8 mouse cellular contexts compared by ENCODE assay signal in genomic region chr11:23068201-23068600, GRCm38 (mm10).
A peak's percentile ranks its signal among the peaks of the same experiment; 100 is the strongest.
DNase-seq lines count a peak whose midpoint lies in the region; ATAC-seq and TF ChIP-seq lines count a peak whose summit lies in the region.

No protein-coding gene starts in this region.

- no peak for ATAC-seq in CD4-positive, CD25-positive, alpha-beta regulatory T cell, adult 4 months
- ATAC-seq in lung, embryonic 16.5 days (ENCODE audit: low read depth), result no peak

- WGBS in lung, embryonic 16.5 days, result 3% methylated on average over 10 of the region's 10 CpGs
- 11% methylated on average over 10 of the region's 10 CpGs for WGBS in limb, embryonic 10.5 days
- 7% methylated on average over 10 of the region's 10 CpGs for WGBS in small intestine, adult 2 months

- peak; percentile 2 for DNase-seq in CD4-positive, CD25-positive, alpha-beta regulatory T cell, adult 2 months (ENCODE audit: low read depth, low spot score)
- DNase-seq in lung, postnatal 36 days, result no peak
- DNase-seq in limb, embryonic 10.5 days (ENCODE audit: low spot score), result peak; percentile 31
- no peak for DNase-seq in spleen, postnatal 10 days (ENCODE audit: low spot score in 2 of 2)
- no peak for DNase-seq in spleen, adult 12 weeks (ENCODE audit: low spot score)

- H3K9me3 ChIP-seq in lung, embryonic 16.5 days (ENCODE audit: control insufficient read depth, low read length), result no peaks in the 10 kb centered on the region
- H3K9me3 ChIP-seq in limb, embryonic 10.5 days (replicated peaks), result no peaks in the 10 kb centered on the region

- H3K4me3 ChIP-seq in lung, embryonic 16.5 days (ENCODE audit: low read length), result peak overlapping the region; percentile 80
- H3K4me3 ChIP-seq in limb, embryonic 10.5 days, result peak overlapping the region; percentile 76
- H3K4me3 ChIP-seq in small intestine, adult 2 months (ENCODE audit: low read depth, low read length), result peak overlapping the region; percentile 67

- H3K4me1 ChIP-seq in lung, embryonic 16.5 days (replicated peaks; ENCODE audit: control insufficient read depth, insufficient read depth, low read length), result peaks cover 7% of the 10 kb centered on the region; the same call in 1 of the 2 replicates
- H3K4me1 ChIP-seq in limb, embryonic 10.5 days, result peaks cover 13% of the 10 kb centered on the region
- H3K4me1 ChIP-seq in small intestine, adult 2 months (ENCODE audit: control insufficient read depth, insufficient read depth, insufficient read length, low read length), result peaks cover 2% of the 10 kb centered on the region; the same call in 1 of the 2 replicates

- no peak for TF ChIP-seq CTCF in small intestine, adult 2 months (IDR thresholded peaks at IDR 0.05; ENCODE audit: extremely low read depth, insufficient read length, insufficient replicate concordance, low read depth, low read length)

- no peak for TF ChIP-seq POLR2A in small intestine, adult 2 months (IDR thresholded peaks at IDR 0.05; ENCODE audit: low read depth, low read length)

- peak overlapping the region; percentile 92 for H3K4me2 ChIP-seq in lung, embryonic 16.5 days (ENCODE audit: low read depth, low read length)

- H3K36me3 ChIP-seq in lung, embryonic 16.5 days (ENCODE audit: control insufficient read depth, insufficient read depth, low read length), result no peaks in the 10 kb centered on the region
- no peaks in the 10 kb centered on the region for H3K36me3 ChIP-seq in limb, embryonic 10.5 days
- H3K36me3 ChIP-seq in small intestine, adult 2 months (ENCODE audit: control insufficient read depth, insufficient read depth, low read length), result no peaks in the 10 kb centered on the region

- peak overlapping the region; percentile 86 for H3K9ac ChIP-seq in lung, embryonic 16.5 days (ENCODE audit: low read length)

- peak overlapping the region; percentile 40; the same call in 1 of the 2 replicates for H3K27ac ChIP-seq in lung, embryonic 16.5 days (ENCODE audit: low read length)
- H3K27ac ChIP-seq in limb, embryonic 10.5 days, result peak overlapping the region; percentile 89
- no peak overlapping the region for H3K27ac ChIP-seq in small intestine, adult 2 months (ENCODE audit: insufficient read depth, low read depth, low read length)

- no peaks in the 10 kb centered on the region for H3K27me3 ChIP-seq in lung, embryonic 16.5 days (ENCODE audit: control insufficient read depth, insufficient read depth, low read depth, low read length)
- H3K27me3 ChIP-seq in limb, embryonic 10.5 days (ENCODE audit: low read depth, poor library complexity, severe bottlenecking), result no peaks in the 10 kb centered on the region
- no peaks in the 10 kb centered on the region for H3K27me3 ChIP-seq in small intestine, adult 2 months (ENCODE audit: control insufficient read depth, insufficient read depth, low read length)

Comparison
In these comparisons a context has a peak if more than half of its experiments do, and no peak if none do; other contexts are left out.
1. DNase-seq: peak in CD4-positive, CD25-positive, alpha-beta regulatory T cell, adult 2 months (single experiment) and limb, embryonic 10.5 days (single experiment); none in lung, postnatal 36 days (single experiment), spleen, postnatal 10 days (0 of 2) and spleen, adult 12 weeks (single experiment).
2. Peak in every context shown above with its lines, with median percentiles within 50 percentile points of each other: H3K4me3 ChIP-seq.